Mouse (Mus musculus) kidney, adult 2 months (tissue): ENCODE measurements around the gene Spdef.

Source experiments
- CTCF ChIP-seq: fragments of 200-500 bp; conservative IDR thresholded peaks from 2 replicates; pipeline ENCODE4 v1.5.1; 2011; ENCODE audit warnings: low read depth, mild to moderate bottlenecking, control low read depth, low read length, moderate library complexity, mixed read lengths; ENCODE audit not compliant: insufficient read depth, insufficient read length
- POLR2A ChIP-seq: fragments of 200-500 bp; IDR thresholded peaks from one replicate; pipeline ENCODE4 v1.6.1; 2011; ENCODE audit warnings: low read depth, low read length, control low read depth

- TF ChIP-seq CTCF, result no peak
- TF ChIP-seq POLR2A, result no peak
These were observed 52.5 kb downstream of the Spdef start for GRCm38 (mm10) chr17:27676270-27676669.
